Mouse (Mus musculus) natural killer cell, adult 2 months (primary cell): ENCODE measurements at regions not wholly inside any gene's neighbourhood (a gene's known extent, or its start where the extent isn't known, plus 50 kb on each side); places are given as distances from the start of the nearest gene placed in this dataset.

Experiments
- DNase-seq, 2 experiments: peaks; one replicate each; pipeline ENCODE4 v3.0.0; 2022; ENCODE audit warnings: low spot score in 2 of 2

DNA sequence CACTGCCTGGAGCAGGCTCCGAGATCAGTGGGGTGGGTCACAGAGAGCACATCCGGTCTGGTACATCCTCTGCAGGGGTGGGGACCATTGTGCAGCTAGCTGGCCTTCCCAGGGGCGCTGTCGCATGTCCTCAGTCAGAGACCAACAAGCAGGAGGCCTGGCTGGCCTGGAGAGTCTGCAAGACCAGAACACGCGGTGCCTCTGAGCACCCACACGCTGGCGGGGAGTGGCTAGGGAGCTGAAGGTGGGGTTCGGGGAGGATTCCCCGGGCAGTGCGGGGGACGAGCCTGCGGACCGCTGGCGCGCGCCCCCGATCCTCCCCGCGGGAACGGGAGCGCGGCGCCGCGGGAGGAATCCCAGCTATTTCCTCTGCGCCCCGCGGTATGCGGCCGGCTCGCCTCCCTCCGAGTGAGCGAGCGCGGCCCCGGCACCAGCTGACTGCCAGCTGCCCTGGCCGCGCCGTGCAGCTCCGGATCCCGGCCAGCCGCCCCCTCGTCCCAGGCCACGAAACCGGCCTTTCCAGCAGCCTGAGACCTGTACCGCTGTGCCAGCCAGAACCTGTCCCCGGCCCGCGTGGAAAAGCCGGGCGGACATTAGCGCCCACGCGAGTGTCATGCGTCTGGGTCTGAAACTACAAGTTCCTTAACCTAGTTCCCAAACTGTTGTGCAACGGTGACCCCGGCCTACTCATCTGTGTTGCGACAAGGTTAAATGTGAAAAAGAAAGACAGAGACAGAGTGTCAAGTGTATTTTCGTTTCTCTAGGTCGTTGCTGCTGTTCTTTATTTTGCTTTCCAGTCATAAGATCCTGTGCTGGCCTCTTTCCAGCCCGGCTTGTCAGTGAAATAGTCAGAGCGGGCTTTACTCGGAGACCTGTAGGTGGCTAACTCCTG, 61.2 kb downstream of the Pkdcc start:
- peak; percentile 61 to 76 for DNase-seq

DNA sequence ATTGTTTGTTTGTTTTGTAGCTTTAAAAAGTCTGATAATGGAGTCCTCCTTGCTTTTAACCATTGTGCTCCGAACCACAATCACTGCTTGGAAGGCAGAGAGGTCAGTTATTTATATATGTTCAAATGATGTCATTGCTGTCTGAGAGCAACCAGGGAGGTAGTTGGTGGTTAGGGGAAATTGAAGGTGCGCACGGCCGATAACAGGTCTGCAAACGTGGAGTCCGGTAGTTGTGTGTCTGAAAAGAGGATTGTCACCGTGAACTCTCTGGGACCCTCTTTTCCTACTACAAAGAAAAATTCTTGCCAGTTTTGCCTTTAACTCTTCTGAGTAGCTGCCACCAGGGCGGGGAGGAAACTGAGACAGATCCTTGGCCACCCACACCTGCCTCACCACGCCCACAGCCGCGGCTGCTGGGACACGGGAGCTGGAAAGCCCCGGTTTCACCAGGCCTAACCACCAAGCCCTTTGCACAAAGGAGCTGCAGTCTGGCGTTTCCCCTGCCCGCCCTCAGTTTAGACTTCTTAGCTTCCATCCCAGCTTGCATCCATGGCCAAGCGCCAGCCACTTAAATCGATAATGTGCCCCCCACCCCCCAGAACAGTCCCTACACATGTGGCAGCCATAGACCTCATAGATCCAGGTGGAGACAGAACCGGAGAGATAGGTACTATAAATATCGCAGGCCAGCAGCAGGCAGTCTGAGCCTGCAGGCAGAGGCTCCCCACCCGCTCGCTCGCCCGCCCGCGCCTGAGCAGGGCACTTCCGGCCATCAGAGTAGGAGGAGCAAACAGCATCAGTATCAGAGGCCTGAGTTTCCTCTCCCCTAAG, 62.2 kb downstream of the Pkdcc start:
- peak; percentile 90 for DNase-seq

DNA sequence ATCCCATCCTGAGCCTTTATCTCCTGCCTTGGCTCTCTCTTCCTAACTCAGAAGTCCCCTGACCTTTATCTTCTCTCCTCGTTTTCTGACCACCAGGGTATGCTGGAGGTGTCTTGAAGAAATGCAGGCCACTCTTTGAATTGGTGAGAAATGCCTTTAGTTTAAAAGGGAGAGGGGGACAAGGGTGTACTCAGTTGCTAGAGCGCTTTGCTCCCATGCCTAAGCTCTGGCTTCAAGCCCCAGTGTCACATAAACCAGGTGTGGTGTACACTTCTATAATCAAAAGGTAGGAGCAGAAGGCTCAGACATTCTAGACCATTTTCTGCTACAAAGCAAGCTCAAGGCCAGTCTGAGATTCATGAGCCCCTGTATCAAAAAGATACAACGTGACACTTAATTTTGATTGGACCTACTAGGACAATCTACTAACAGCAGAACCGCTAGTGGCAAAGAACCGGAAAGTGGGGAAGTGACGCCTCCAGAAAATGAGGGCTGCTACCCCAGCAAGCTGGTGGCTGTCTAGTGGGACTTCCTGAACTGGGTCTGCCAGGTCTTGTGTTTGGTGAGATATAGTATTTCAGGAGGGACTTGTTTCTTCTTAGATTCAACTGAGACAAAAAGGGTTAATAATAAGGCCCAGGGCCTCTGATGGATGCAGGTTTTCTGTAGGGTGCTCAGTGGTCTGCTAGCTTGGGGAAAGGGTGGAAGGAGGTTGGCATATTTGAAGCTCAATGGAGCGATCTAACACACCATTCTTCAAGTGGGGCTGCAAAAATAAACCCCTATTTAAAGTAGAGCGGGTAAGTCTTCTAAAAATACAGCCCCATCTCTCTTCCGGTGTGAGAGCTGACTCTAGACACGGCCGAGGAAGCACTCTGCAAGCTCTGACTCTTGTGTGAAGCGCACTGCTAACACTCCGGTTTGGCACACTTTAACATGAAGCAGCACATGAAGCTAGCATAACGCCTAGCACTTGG, 63.1 kb downstream of the Pkdcc start:
- peak; percentile 73 for DNase-seq

DNA sequence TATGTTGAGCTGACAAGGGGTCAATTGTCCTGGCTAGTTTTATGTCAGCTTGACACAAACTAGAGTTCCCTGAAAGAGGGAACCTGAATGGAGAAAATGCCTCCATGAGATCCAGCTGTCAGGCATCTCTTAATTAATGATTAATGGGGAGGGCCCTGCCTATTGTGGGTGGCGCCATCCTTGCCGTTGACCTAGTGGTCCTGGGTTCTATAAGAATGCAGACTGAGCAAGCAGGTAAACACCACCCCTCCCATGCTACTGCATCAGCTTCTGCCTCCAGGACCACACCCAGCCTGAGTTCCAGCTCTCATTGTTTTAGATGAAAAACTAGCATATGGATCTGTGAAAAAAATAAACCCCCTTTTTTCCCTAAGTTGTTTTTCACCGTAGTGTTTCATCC, 67.4 kb upstream of the Eml4 start:
- DNase-seq, result no peak

DNA sequence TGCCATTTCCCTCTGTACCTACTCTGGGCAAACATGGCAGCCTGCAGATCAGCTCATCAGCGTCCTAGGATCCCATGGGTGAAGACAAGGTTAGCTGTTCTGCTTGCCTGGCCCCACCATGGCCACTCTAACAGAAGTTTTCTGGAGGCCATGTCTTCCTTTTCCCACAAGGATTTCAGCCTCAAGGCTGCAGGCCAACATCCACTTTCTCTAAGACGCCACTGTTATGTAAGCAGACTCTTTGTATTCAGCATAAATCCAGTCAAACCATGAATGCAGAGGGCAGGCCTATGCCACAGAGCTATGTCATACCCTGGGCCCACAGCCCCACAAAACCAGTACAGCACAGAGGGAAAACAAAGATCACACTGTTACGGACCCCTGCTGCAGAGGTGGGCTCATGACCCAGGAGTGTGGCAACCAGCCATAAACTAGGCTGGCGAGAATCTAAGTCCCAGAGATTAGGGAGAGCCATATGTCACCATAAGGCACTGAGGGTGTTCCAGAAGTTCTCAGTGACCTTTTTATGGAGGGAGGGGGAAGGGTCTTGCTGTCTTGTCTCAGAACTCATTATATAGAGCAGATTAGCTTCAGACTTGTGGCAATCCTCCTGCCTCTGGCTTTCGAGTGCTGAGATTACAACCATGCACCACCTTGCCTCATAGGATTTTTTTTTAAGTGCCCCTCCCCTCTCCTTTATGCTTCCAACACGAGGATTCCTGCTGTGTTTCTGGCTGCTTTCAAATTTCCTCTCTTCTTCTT, 63.2 kb upstream of the Eml4 start:
- DNase-seq, result no peak

DNA sequence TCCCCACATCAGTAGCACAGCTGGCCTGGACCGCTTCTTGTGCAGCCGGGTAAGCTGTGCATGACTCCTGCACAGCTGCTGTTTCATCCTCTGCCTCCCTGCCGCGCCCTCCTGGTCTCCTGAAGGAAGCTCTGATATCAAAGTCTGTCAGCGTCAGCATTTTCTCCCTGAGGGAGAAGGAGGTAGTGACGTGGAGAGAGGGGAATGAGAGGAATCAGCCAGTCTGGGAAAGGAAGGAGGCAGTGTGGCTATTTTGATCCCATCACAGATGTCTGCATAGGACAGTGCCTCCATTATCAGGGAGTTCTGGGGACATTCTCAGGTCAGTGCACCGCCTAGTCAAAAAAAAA, 62.6 kb upstream of the Eml4 start:
- DNase-seq, result no peak

DNA sequence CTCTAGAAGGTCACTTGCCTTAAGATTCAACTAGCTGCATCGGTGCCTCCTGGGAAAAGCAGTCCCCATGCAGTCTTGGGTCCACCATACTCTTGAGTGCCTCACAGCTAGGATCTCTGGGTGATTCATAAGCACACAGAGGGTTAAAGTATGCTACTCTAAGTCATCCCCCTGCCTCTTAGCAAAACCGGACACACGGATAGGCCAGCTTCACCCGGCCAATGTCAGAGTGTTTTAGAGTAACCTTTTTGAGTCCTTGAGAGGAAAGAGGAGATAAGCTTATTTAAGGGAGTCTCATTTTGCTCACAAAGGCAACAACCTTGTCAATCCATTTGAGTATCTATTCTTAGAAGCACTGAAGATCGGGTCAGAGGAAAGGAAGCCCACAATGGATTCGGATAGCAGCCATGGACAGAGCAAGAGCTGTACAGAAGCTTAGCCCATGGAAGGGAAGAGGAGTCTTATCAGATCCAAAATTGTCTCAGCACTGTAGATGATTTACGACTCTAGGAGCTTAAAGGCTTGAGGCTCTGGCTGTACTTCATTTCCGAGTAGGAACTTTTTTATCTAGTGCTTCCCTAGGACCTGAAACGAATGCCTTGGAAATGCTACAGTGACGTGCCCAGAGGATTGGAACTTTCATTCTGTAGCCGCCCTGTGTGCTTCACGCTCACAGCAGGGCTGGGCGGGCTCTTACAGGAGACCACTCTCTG, 55.0 kb upstream of the Eml4 start:
- DNase-seq, result no peak

DNA sequence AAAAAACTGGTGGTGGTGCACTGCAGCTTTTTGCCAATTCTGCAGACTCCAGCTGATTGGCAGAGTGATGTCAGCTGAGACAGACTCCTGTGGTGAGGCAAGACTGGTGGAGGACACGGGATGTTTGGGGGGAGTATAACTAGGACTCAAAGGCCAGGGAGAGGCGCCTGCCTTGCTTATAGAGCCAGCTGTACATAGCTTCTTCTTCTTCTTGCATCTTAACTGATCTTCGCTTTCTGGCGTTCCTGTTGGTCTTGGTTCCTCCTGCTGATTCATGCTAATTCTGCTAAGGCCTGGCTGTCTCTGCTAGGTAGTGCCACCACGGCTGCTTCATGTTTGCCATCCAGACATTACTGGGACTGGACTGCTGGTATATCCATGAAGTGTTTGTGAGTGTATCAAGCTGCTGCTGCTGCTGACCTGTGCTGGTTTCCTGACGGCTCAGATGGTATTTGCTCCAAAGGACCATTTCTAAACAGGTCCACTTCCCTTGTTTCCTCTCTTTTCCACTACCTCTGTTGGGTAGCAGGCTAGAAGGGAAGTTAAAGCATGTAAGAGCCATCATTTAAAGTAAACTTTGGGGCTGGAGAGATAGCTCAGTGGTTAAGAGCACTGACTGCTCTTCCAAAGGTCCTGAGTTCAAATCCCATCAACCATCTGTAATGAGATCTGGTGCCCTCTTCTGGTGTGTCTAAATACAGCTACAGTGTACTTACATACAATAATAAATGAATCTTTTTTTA, 53.2 kb upstream of the Eml4 start:
- no peak for DNase-seq
